19 mouse cellular contexts compared by ENCODE assay signal in the genomic region with DNA sequence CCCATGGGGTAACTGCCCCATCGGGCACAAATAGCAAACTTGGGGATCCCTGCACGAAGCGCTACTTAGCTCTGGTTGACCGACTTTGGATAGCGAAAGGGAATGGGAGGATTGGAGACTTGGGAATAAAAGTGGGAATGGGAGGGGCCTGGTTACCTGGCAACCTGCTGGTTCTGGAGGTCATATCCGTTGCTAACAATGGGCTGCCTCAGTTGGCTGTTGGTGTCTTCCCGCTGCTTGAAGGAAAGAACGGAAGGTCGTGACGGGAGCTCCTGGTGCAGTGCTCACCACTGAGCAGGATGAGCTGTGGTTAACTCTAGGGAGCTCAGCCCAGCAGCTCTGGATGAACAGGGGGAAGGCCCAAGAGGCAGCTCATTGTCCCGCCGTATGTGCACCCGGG.
A peak's percentile ranks its signal among the peaks of the same experiment; 100 is the strongest.
DNase-seq lines count a peak whose midpoint lies in the region; ATAC-seq and TF ChIP-seq lines count a peak whose summit lies in the region.
"Had no signal": no experiment of that assay in that cellular context is flagged by ENCODE, and none has a peak within 500 bp of the region (broad histone marks: within the 10 kb centered on the region; RNA-seq: fewer than 3 reads in every experiment).

No protein-coding gene starts in this region.

- TF ChIP-seq CTCF in cerebellum, adult 2 months (IDR thresholded peaks at IDR 0.05; ENCODE audit: borderline replicate concordance, insufficient read depth, low read depth, low read length) = no peak

- no peak overlapping the region for H3K4me3 ChIP-seq in cerebellum, adult 2 months (replicated peaks; ENCODE audit: insufficient read depth, low read depth, low read length)
- no peak overlapping the region for H3K4me3 ChIP-seq in hindbrain, embryonic 10.5 days
- no peak overlapping the region for H3K4me3 ChIP-seq in hindbrain, embryonic 11.5 days (ENCODE audit: low read depth, low read length)
- H3K4me3 ChIP-seq in ES-E14 (ENCODE audit: insufficient read depth in 1 of 2, low read depth in 1 of 2, low read length in 2 of 2, poor library complexity in 1 of 2, severe bottlenecking in 1 of 2) = no peak overlapping the region
- H3K4me3 ChIP-seq in hindbrain, embryonic 15.5 days = no peak overlapping the region
- H3K4me3 ChIP-seq: neural tube, embryonic 15.5 days had no signal

- in situ Hi-C loops in ES-E14 (cut with MboI; ENCODE audit: low sequenced_read_pairs in 2 of 2, unreplicated experiment in 2 of 2) = loop anchor here (10.0 kb wide), 1 partner anchor 208 kb away; no protein-coding TSS in a partner anchor

- ATAC-seq in hindbrain, embryonic 11.5 days (ENCODE audit: low FRiP score) = no peak
- no peak for ATAC-seq in hindbrain, embryonic 15.5 days (ENCODE audit: low FRiP score, low read depth)
- ATAC-seq: Patski had no signal

- peaks cover 95% of the 10 kb centered on the region for H3K36me3 ChIP-seq in hindbrain, embryonic 10.5 days
- H3K36me3 ChIP-seq in hindbrain, embryonic 11.5 days (ENCODE audit: control insufficient read depth, insufficient read depth, low read length) = peaks cover 29% of the 10 kb centered on the region
- no peaks in the 10 kb centered on the region; the same call in 1 of the 2 replicates for H3K36me3 ChIP-seq in ES-E14 (ENCODE audit: control insufficient read depth, insufficient read depth, low read length, poor library complexity, severe bottlenecking)
- 0 out of 2 replicates have a peak, but pooled peaks cover 4% of the 10 kb centered on the region for H3K36me3 ChIP-seq in hindbrain, embryonic 15.5 days

- no peak overlapping the region for H3K27ac ChIP-seq in cerebellum, adult 2 months (ENCODE audit: insufficient read depth, low read length)
- H3K27ac ChIP-seq in hindbrain, embryonic 10.5 days = 0 out of 2 replicates have a peak overlapping the region, but pooled peaks have one; percentile 29
- H3K27ac ChIP-seq in hindbrain, embryonic 11.5 days (ENCODE audit: low read depth, low read length) = no peak overlapping the region
- no peak overlapping the region for H3K27ac ChIP-seq in ES-E14 (ENCODE audit: insufficient read depth, low read depth, low read length, poor library complexity, severe bottlenecking)
- 0 out of 2 replicates have a peak overlapping the region, but pooled peaks have one; percentile 6 for H3K27ac ChIP-seq in hindbrain, embryonic 15.5 days (replicated peaks)
- H3K27ac ChIP-seq: macrophage; neural tube, embryonic 15.5 days had no signal

- no peaks in the 10 kb centered on the region for H3K9me3 ChIP-seq in hindbrain, embryonic 10.5 days
- H3K9me3 ChIP-seq in hindbrain, embryonic 11.5 days (ENCODE audit: control insufficient read depth, low read length) = no peaks in the 10 kb centered on the region
- no peaks in the 10 kb centered on the region for H3K9me3 ChIP-seq in ES-E14 (ENCODE audit: control insufficient read depth, insufficient read depth, low read depth, low read length)
- H3K9me3 ChIP-seq in hindbrain, embryonic 15.5 days = no peaks in the 10 kb centered on the region
- H3K9me3 ChIP-seq: neural tube, embryonic 15.5 days had no signal

- H3K4me1 ChIP-seq in cerebellum, adult 2 months (ENCODE audit: control insufficient read depth, insufficient read depth, low read length) = peaks cover 2% of the 10 kb centered on the region
- H3K4me1 ChIP-seq in hindbrain, embryonic 10.5 days (replicated peaks) = peaks cover 9% of the 10 kb centered on the region; the same call in 1 of the 2 replicates
- H3K4me1 ChIP-seq in hindbrain, embryonic 11.5 days (replicated peaks; ENCODE audit: control insufficient read depth, insufficient read depth, low read length) = no peaks in the 10 kb centered on the region
- peaks cover 0 to 2% of the 10 kb centered on the region in 2 experiments; a peak in 1 of 4 replicates for H3K4me1 ChIP-seq in ES-E14 (ENCODE audit: control insufficient read depth in 2 of 2, insufficient read depth in 2 of 2, low read length in 2 of 2, poor library complexity in 1 of 2)
- 0 out of 2 replicates have a peak, but pooled peaks cover 1% of the 10 kb centered on the region for H3K4me1 ChIP-seq in hindbrain, embryonic 15.5 days (replicated peaks)

- no peaks in the 10 kb centered on the region for H3K27me3 ChIP-seq in cerebellum, adult 2 months (ENCODE audit: control insufficient read depth, insufficient read depth, low read length)
- no peaks in the 10 kb centered on the region for H3K27me3 ChIP-seq in hindbrain, embryonic 10.5 days (ENCODE audit: insufficient read depth, poor library complexity, severe bottlenecking)
- H3K27me3 ChIP-seq in hindbrain, embryonic 11.5 days (ENCODE audit: control insufficient read depth, insufficient read depth, low read length) = no peaks in the 10 kb centered on the region
- H3K27me3 ChIP-seq in hindbrain, embryonic 15.5 days = no peaks in the 10 kb centered on the region
- H3K27me3 ChIP-seq: neural tube, embryonic 15.5 days; Patski had no signal

- TF ChIP-seq POLR2A in cerebellum, adult 2 months (IDR thresholded peaks at IDR 0.05; ENCODE audit: borderline replicate concordance, insufficient read depth, low read length) = no peak

- 49% methylated on average over 13 of the region's 13 CpGs for WGBS in cerebellum, adult 2 months
- WGBS in hindbrain, embryonic 10.5 days = 79% methylated on average over 13 of the region's 13 CpGs
- WGBS in hindbrain, embryonic 11.5 days = 80% methylated on average over 13 of the region's 13 CpGs
- WGBS in hindbrain, embryonic 15.5 days = 66% methylated on average over 13 of the region's 13 CpGs

- no peak overlapping the region for H3K4me2 ChIP-seq in hindbrain, embryonic 11.5 days (replicated peaks; ENCODE audit: low read depth, low read length)
- H3K4me2 ChIP-seq in hindbrain, embryonic 15.5 days = no peak overlapping the region
- H3K4me2 ChIP-seq: heart, embryonic 11.5 days; neural tube, embryonic 15.5 days had no signal

- DNase-seq in cerebellum, adult 11 months = peak; percentile 8
- no peak for DNase-seq in cerebellum, adult 2 months
- no peak for DNase-seq in hindbrain, embryonic 10.5 days (ENCODE audit: low spot score)
- no peak for DNase-seq in hindbrain, embryonic 11.5 days (ENCODE audit: low spot score)
- peak; percentile 29 for DNase-seq in ES-E14 (ENCODE audit: low read depth, low spot score)
- DNase-seq in adrenal gland, postnatal 25 days = no peak
- DNase-seq in right cerebral cortex, adult 18-20 months = no peak
- DNase-seq: gastrocnemius, postnatal 14 days; heart, postnatal 4 days; kidney, adult 11 months; kidney, postnatal 14 days; layer of hippocampus, adult 9-11 months; liver; lung, adult 18-20 months had no signal

- H3K9ac ChIP-seq in hindbrain, embryonic 11.5 days (ENCODE audit: low read depth, low read length) = no peak overlapping the region
- no peak overlapping the region for H3K9ac ChIP-seq in ES-E14 (ENCODE audit: insufficient read depth, low read depth, low read length, poor library complexity, severe bottlenecking)
- no peak overlapping the region for H3K9ac ChIP-seq in hindbrain, embryonic 15.5 days
- H3K9ac ChIP-seq: neural tube, embryonic 15.5 days had no signal

TF ChIP-seq in ES-E14, 5 proteins besides CTCF, POLR2A, EP300 and RAD21:
- TF ChIP-seq MAFK (IDR thresholded peaks at IDR 0.05; ENCODE audit: insufficient read depth, low read depth, low read length) = no peak
- no peak for TF ChIP-seq ZC3H11A (IDR thresholded peaks at IDR 0.05; ENCODE audit: borderline replicate concordance, low read depth, low read length)
- no peak for TF ChIP-seq HCFC1 (IDR thresholded peaks at IDR 0.05; ENCODE audit: borderline replicate concordance, insufficient read depth, low read length)
- no peak for TF ChIP-seq ZNF384 (IDR thresholded peaks at IDR 0.05; ENCODE audit: low read depth, low read length)
- no peak for TF ChIP-seq CHD2 (IDR thresholded peaks at IDR 0.05; ENCODE audit: low read depth, low read length)

Comparison
In these comparisons a context has a peak if more than half of its experiments do, and no peak if none do; other contexts are left out.
1. DNase-seq: peak in cerebellum, adult 11 months (single experiment) and ES-E14 (single experiment); none in cerebellum, adult 2 months (0 of 2), hindbrain, embryonic 10.5 days (single experiment), hindbrain, embryonic 11.5 days (single experiment), adrenal gland, postnatal 25 days (single experiment) and right cerebral cortex, adult 18-20 months (single experiment).
2. H3K27ac ChIP-seq: peak in hindbrain, embryonic 10.5 days (single experiment) and hindbrain, embryonic 15.5 days (single experiment); none in cerebellum, adult 2 months (single experiment), hindbrain, embryonic 11.5 days (single experiment) and ES-E14 (single experiment).